Mouse (Mus musculus) stomach, embryonic 15.5 days (tissue): ENCODE measurements at regions not wholly inside any gene's neighbourhood (a gene's known extent, or its start where the extent isn't known, plus 50 kb on each side); places are given as distances from the start of the nearest gene placed in this dataset.

Experiments used
- ATAC-seq: fragments of 200-750 bp; cut with Nextera tagmentation; 2 replicates; pipeline ENCODE4 v1.8.0; 2017; ENCODE audit warnings: low read depth, moderate number of reproducible peaks, moderate TSS enrichment; ENCODE audit not compliant: insufficient read depth, low FRiP score
- H3K27ac ChIP-seq: fragments of 300-500 bp; sonication (generic); 2 replicates; pipeline ENCODE4 v1.5.1; 2015; ENCODE audit warnings: mild to moderate bottlenecking, inconsistent platforms
- H3K27me3 ChIP-seq: fragments of 300-500 bp; sonication (generic); replicated peaks from 2 replicates; pipeline ENCODE4 v1.6.1; 2015; ENCODE audit warnings: inconsistent platforms
- H3K36me3 ChIP-seq: fragments of 300-500 bp; sonication (generic); 2 replicates; pipeline ENCODE4 v1.6.1; 2015; ENCODE audit warnings: inconsistent platforms
- H3K4me1 ChIP-seq: fragments of 300-500 bp; sonication (generic); 2 replicates; pipeline ENCODE4 v1.6.1; 2015; ENCODE audit warnings: inconsistent platforms
- H3K4me2 ChIP-seq: fragments of 300-500 bp; sonication (generic); 2 replicates; pipeline ENCODE4 v1.6.1; 2015; ENCODE audit warnings: mild to moderate bottlenecking, inconsistent platforms
- H3K4me3 ChIP-seq: fragments of 300-500 bp; sonication (generic); replicated peaks from 2 replicates; pipeline ENCODE4 v1.5.1; 2015; ENCODE audit warnings: inconsistent platforms
- H3K9ac ChIP-seq: fragments of 300-500 bp; sonication (generic); 2 replicates; pipeline ENCODE4 v1.6.1; 2015; ENCODE audit warnings: inconsistent platforms
- H3K9me3 ChIP-seq: fragments of 300-500 bp; sonication (generic); 2 replicates; pipeline ENCODE4 v1.6.1; 2016; ENCODE audit warnings: inconsistent platforms
- WGBS: fragments of 180-500 bp; shearing (Covaris S2); methylation state at CpG from one replicate; pipeline ENCODE4 v1.1.7; 2015; 5-methylcytosine and 5-hydroxymethylcytosine counted together

DNA sequence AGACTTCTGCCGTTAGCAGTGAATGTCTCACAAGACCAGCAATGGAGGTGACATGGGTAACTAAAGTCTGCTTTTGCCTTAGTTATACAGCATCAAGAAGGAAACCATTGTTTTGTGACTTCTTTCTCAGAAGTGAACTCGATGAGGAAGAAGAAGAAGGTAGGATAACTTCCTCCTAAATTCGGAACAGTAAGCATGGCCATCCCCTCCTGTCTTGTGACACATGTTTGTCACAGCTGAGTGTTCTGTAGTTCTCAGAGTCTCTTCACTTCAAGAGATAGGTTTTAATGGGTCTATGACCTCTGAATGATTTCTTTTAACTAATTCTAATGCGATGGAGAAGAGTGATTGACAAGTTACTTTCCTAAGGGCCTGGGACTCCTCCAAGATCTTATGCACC lies 79.3 kb upstream of the Zeb2 start:
- ATAC-seq, result no peak
- WGBS, result 88% methylated on average over 4 of the region's 4 CpGs
- Histone ChIP-seq H3K9me3 (no peaks in the 10 kb centered on the region), H3K4me3 (no peak overlapping the region), H3K36me3 (no peaks in the 10 kb centered on the region), H3K9ac (no peak overlapping the region), H3K27me3 (no peaks in the 10 kb centered on the region), H3K4me2 (no peak overlapping the region), H3K27ac (no peak overlapping the region), H3K4me1 (no peaks in the 10 kb centered on the region)

DNA sequence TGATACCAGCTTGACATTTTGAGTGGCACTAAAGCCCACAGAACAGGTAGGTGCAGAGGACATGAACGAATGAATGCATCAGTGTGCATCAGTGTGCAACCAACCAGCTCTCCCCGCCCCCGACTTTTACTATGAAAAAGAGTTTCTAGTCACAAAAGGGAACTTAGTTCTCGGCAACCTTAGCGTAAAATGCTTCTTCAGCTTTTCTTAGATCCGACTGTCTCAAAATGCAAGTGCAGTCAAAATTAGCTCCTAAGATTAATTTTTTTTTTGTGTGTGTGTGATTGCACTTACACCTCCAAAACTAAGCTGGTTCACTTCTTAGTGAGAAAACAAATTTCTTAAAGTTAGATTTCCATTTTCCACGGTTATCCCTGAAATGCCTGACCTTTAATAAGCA lies 77.1 kb upstream of the Zeb2 start:
- Histone ChIP-seq H3K27me3 (no peaks in the 10 kb centered on the region), H3K4me3 (no peak overlapping the region), H3K9ac (no peak overlapping the region), H3K4me1 (no peaks in the 10 kb centered on the region), H3K9me3 (no peaks in the 10 kb centered on the region), H3K4me2 (no peak overlapping the region), H3K27ac (no peak overlapping the region), H3K36me3 (no peaks in the 10 kb centered on the region)
- ATAC-seq, result no peak
- 85% methylated on average over 7 of the region's 7 CpGs for whole genome bisulfite sequencing

GRCm38 (mm10) chr2:45185621-45185999 lies 68.4 kb upstream of the Zeb2 start:
- no peaks in the 10 kb centered on the region for H3K27me3 ChIP-seq
- H3K9ac ChIP-seq, result no peak overlapping the region
- no peaks in the 10 kb centered on the region for H3K36me3 ChIP-seq
- 0 out of 2 replicates have a peak overlapping the region, but pooled peaks have one; percentile 0 for H3K27ac ChIP-seq
- H3K9me3 ChIP-seq, result no peaks in the 10 kb centered on the region
- ATAC-seq, result no peak
- H3K4me1 ChIP-seq, result peaks cover 3% of the 10 kb centered on the region; the same call in 1 of the 2 replicates
- H3K4me2 ChIP-seq, result peak overlapping the region; percentile 28; the same call in 1 of the 2 replicates
- H3K4me3 ChIP-seq, result no peak overlapping the region

DNA sequence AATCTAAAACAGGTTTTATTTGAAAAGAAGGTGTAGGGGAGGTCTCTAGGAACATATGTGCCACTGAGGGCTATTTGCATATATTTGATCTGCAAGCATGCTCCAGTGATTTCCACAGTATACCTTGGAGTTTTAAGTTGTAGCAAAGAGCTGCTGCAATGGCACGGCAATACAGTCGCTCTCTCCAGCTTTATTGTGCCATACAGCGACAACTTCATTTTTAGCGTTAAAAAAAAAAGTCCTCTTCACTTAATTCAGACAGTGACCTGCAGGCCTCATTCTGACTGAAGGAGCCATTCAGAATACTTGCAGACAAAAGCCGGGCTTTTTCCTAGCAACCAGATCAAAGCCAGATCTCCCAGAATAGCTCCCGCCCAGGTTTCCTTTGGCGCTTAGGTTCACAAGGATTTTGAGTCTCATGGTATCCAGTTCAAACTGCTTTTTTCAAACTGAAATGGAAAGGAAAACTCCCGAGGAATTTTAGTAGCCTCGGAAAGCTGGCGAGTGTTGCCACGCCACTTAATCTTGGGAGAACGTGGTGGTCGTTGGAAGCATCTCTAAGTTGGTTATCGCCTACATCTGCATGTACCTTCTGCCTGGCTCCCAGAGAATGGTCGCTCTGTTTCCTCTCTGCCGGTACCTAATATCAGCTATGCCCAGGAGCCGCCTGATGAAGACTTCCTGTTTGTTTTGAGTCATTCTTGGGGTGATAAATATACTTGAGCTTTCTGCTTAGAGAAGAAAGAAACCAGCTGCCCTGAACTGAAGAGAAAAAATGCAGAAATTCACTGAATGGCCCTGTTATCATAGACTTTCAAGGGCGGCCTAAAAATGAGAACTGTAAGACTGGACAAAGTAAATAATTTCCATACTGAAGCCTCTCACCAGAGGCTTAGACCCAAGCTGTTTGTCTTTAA lies 67.8 kb upstream of the Zeb2 start:
- WGBS, result 11% methylated on average over 18 of the region's 18 CpGs
- Histone ChIP-seq H3K27me3 (no peaks in the 10 kb centered on the region), H3K4me3 (peak overlapping the region; percentile 0; the same call in 1 of the 2 replicates), H3K27ac (0 out of 2 replicates have a peak overlapping the region, but pooled peaks have one; percentile 0), H3K9ac (no peak overlapping the region), H3K4me2 (peak overlapping the region; percentile 28), H3K36me3 (no peaks in the 10 kb centered on the region), H3K4me1 (peaks cover 3% of the 10 kb centered on the region; the same call in 1 of the 2 replicates), H3K9me3 (no peaks in the 10 kb centered on the region)
- peak; percentile 60; the same call in 1 of the 2 replicates for ATAC-seq

DNA sequence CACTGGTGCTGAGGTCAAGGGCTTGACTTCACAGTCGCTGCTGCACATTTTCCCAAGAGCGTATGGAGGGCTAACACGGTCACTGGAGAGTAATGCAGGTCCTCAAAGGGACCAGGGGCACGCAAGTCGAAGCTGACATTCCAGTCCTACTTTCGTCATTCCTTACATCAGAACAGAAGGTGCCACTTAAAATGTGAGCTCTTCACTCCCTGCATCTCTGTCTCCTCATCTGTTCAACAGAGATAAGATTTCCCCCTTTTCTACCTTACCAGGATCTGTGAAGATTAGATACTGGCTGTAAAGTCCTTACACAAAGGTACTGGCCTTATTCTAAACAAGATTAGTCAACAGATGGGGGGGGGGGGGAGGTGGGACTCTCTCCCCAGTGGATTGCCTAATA lies 67.0 kb upstream of the Zeb2 start:
- Histone ChIP-seq H3K4me2 (no peak overlapping the region), H3K9me3 (no peaks in the 10 kb centered on the region), H3K36me3 (no peaks in the 10 kb centered on the region), H3K4me3 (no peak overlapping the region), H3K9ac (no peak overlapping the region), H3K27ac (no peak overlapping the region), H3K27me3 (no peaks in the 10 kb centered on the region), H3K4me1 (peaks cover 3% of the 10 kb centered on the region; the same call in 1 of the 2 replicates)
- WGBS, result 59% methylated on average over 6 of the region's 6 CpGs
- ATAC-seq, result no peak; the same call in 1 of the 2 replicates

GRCm38 (mm10) chr2:45182876-45183275 lies 65.7 kb upstream of the Zeb2 start:
- Histone ChIP-seq H3K4me2 (no peak overlapping the region), H3K9me3 (no peaks in the 10 kb centered on the region), H3K9ac (no peak overlapping the region), H3K4me3 (no peak overlapping the region), H3K4me1 (peaks cover 3% of the 10 kb centered on the region; the same call in 1 of the 2 replicates), H3K27ac (no peak overlapping the region), H3K36me3 (no peaks in the 10 kb centered on the region), H3K27me3 (no peaks in the 10 kb centered on the region)
- no peak for ATAC-seq
- 97% methylated on average over 1 of the region's 1 CpGs for WGBS

DNA sequence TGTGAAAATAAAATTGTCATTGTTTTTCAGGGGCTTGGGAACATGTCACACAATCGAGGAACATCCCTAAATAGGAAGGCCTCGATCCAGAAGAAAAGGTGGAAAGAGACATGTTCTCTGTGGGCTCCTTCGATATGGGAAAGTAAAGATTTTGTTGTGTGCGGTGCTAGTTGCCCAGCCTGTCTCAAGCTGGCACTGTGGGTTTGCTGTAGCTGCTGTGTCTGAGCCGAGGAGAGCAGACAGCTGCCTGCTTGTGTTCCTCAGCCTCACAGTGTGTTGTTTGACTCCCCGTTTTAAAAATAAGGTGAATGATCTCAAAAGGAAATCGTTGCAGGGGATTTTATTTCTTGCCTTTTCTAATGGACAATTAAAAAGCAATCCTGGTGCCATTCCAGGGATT lies 64.4 kb upstream of the Zeb2 start:
- no peaks in the 10 kb centered on the region for H3K36me3 ChIP-seq
- no peak overlapping the region for H3K4me3 ChIP-seq
- H3K27ac ChIP-seq, result no peak overlapping the region
- H3K9ac ChIP-seq, result no peak overlapping the region
- ATAC-seq, result no peak
- no peak overlapping the region for H3K4me2 ChIP-seq
- H3K27me3 ChIP-seq, result no peaks in the 10 kb centered on the region
- 77% methylated on average over 7 of the region's 7 CpGs for WGBS
- H3K4me1 ChIP-seq, result peaks cover 3% of the 10 kb centered on the region; the same call in 1 of the 2 replicates
- H3K9me3 ChIP-seq, result no peaks in the 10 kb centered on the region

GRCm38 (mm10) chr2:45178849-45179453 lies 61.8 kb upstream of the Zeb2 start:
- no peak overlapping the region for H3K4me2 ChIP-seq
- H3K4me3 ChIP-seq, result no peak overlapping the region
- H3K27me3 ChIP-seq, result no peaks in the 10 kb centered on the region
- H3K27ac ChIP-seq, result no peak overlapping the region
- no peaks in the 10 kb centered on the region for H3K9me3 ChIP-seq
- no peak overlapping the region for H3K9ac ChIP-seq
- H3K4me1 ChIP-seq, result no peaks in the 10 kb centered on the region
- 93% methylated on average over 1 of the region's 1 CpGs for WGBS
- no peak for ATAC-seq
- no peaks in the 10 kb centered on the region for H3K36me3 ChIP-seq

- Histone ChIP-seq H3K9me3 (no peaks in the 10 kb centered on the region), H3K27ac (no peak overlapping the region), H3K4me2 (no peak overlapping the region), H3K27me3 (no peaks in the 10 kb centered on the region), H3K4me3 (no peak overlapping the region), H3K36me3 (no peaks in the 10 kb centered on the region), H3K4me1 (no peaks in the 10 kb centered on the region), H3K9ac (no peak overlapping the region)
- WGBS, result 82% methylated on average over 8 of the region's 8 CpGs
- ATAC-seq, result no peak
Observed at GRCm38 (mm10) chr2:45172382-45172781, 55.2 kb upstream of the Zeb2 start.

GRCm38 (mm10) chr2:45171520-45172173 lies 54.5 kb upstream of the Zeb2 start:
- H3K27ac ChIP-seq, result no peak overlapping the region
- no peak overlapping the region for H3K9ac ChIP-seq
- no peaks in the 10 kb centered on the region for H3K27me3 ChIP-seq
- H3K36me3 ChIP-seq, result no peaks in the 10 kb centered on the region
- no peaks in the 10 kb centered on the region for H3K4me1 ChIP-seq
- WGBS, result 34% methylated on average over 12 of the region's 12 CpGs
- H3K9me3 ChIP-seq, result no peaks in the 10 kb centered on the region
- no peak; the same call in 1 of the 2 replicates for ATAC-seq
- no peak overlapping the region for H3K4me3 ChIP-seq
- H3K4me2 ChIP-seq, result no peak overlapping the region

DNA sequence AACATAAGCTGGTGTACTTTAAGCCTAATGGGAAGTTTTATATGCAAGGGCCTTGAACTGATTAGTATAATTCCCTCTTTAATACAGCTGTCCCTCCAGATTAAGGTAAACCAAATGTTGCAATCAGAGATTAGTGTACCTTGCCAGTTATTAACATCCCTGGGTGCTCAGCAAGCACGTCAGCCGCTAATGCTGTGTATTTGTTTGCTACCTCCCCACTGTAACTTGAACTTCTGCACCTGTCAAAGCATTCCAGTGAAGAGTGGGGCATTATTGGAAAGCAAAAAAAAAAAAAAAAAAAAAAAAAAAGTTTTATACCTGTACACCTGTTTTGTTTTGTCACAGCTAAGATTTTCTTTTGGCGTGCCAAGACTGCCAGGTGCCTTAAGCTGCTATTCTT lies 53.1 kb upstream of the Zeb2 start:
- Histone ChIP-seq H3K27me3 (no peaks in the 10 kb centered on the region), H3K36me3 (no peaks in the 10 kb centered on the region), H3K9me3 (no peaks in the 10 kb centered on the region), H3K4me2 (no peak overlapping the region), H3K27ac (no peak overlapping the region), H3K4me1 (no peaks in the 10 kb centered on the region), H3K9ac (no peak overlapping the region), H3K4me3 (no peak overlapping the region)
- no peak for ATAC-seq
- WGBS, result 77% methylated on average over 3 of the region's 3 CpGs
